Mouse (Mus musculus): ENCODE results near the gene Kcnmb4. TPM values are rescaled to one million over a fixed set of nuclear protein-coding genes. Genes with fewer than 3 reads are reported as not detected.

Kcnmb4 gene
- polyA plus RNA-seq, 1 experiment from 2014 or later = 24.5 TPM

DNA sequence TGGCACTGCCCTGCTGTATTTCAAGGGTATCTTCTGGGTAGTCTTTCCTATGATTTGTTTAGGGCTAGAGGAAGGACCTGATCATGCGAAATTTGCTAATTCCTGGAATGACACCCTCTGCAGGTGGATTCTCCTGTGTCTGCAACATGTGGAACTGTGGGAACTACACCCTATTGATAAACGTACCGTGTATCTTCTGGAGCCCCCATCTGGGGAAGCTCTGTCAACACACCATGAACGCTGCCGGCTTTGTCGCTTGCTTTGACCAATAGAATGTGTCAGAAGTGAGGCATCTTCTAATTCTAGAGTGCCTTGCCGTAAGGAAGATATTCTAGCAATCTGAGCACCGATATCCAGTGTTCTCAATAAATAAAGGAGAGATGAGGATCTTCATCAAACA lies 28.9 kb downstream of the Kcnmb4 start:
- H3K4me3 ChIP-seq (ENCODE audit: low read depth, low read length) = no peak overlapping the region
- no peak overlapping the region for H3K9ac ChIP-seq (ENCODE audit: low read length)
- no peaks in the 10 kb centered on the region for H3K9me3 ChIP-seq (ENCODE audit: control insufficient read depth, low read length)
- no peak for DNase-seq (ENCODE audit: low spot score)
- H3K27me3 ChIP-seq (ENCODE audit: control insufficient read depth, insufficient read depth, low read length) = no peaks in the 10 kb centered on the region
- H3K36me3 ChIP-seq (ENCODE audit: control insufficient read depth, insufficient read depth, low read length) = peaks cover 2% of the 10 kb centered on the region; the same call in 1 of the 2 replicates
- WGBS = 96% methylated on average over 8 of the region's 8 CpGs
- no peak overlapping the region for H3K4me2 ChIP-seq (ENCODE audit: low read depth, severe bottlenecking)
- no peak for ATAC-seq (ENCODE audit: insufficient number of reproducible peaks, low FRiP score, low TSS enrichment, low read depth)
- no peak overlapping the region for H3K27ac ChIP-seq (replicated peaks; ENCODE audit: low read depth, low read length)
- H3K4me1 ChIP-seq (ENCODE audit: control insufficient read depth, insufficient read depth, low read length) = no peaks in the 10 kb centered on the region

- 93% methylated on average over 10 of the region's 10 CpGs for WGBS
- no peak overlapping the region for H3K4me2 ChIP-seq (ENCODE audit: low read depth, severe bottlenecking)
These were observed 29.3 kb downstream of the Kcnmb4 start for GRCm38 (mm10) chr10:116444371-116444770.

GRCm38 (mm10) chr10:116440946-116441345 lies 32.7 kb downstream of the Kcnmb4 start:
- Histone ChIP-seq H3K4me3 (ENCODE audit: low read depth, low read length) (no peak overlapping the region), H3K4me2 (ENCODE audit: low read depth, severe bottlenecking) (no peak overlapping the region), H3K36me3 (ENCODE audit: control insufficient read depth, insufficient read depth, low read length) (peaks cover 4% of the 10 kb centered on the region; the same call in 1 of the 2 replicates), H3K4me1 (ENCODE audit: control insufficient read depth, insufficient read depth, low read length) (no peaks in the 10 kb centered on the region), H3K27me3 (ENCODE audit: control insufficient read depth, insufficient read depth, low read length) (no peaks in the 10 kb centered on the region), H3K27ac (replicated peaks; ENCODE audit: low read depth, low read length) (no peak overlapping the region), H3K9ac (ENCODE audit: low read length) (no peak overlapping the region), H3K9me3 (ENCODE audit: control insufficient read depth, low read length) (no peaks in the 10 kb centered on the region; the same call in 1 of the 2 replicates)
- WGBS = 93% methylated on average over 7 of the region's 7 CpGs
- no peak for ATAC-seq (ENCODE audit: insufficient number of reproducible peaks, low FRiP score, low TSS enrichment, low read depth)
- no peak for DNase-seq (ENCODE audit: low spot score)

More at GRCm38 (mm10) chr10:116444371-116444770, 29.3 kb downstream of the Kcnmb4 start:
- H3K27ac ChIP-seq (replicated peaks; ENCODE audit: low read depth, low read length) = no peak overlapping the region
- ATAC-seq (ENCODE audit: insufficient number of reproducible peaks, low FRiP score, low TSS enrichment, low read depth) = no peak
- H3K4me1 ChIP-seq (ENCODE audit: control insufficient read depth, insufficient read depth, low read length) = no peaks in the 10 kb centered on the region
- H3K4me3 ChIP-seq (ENCODE audit: low read depth, low read length) = no peak overlapping the region
- no peaks in the 10 kb centered on the region for H3K27me3 ChIP-seq (ENCODE audit: control insufficient read depth, insufficient read depth, low read length)
- H3K36me3 ChIP-seq (ENCODE audit: control insufficient read depth, insufficient read depth, low read length) = peaks cover 2% of the 10 kb centered on the region; the same call in 1 of the 2 replicates
- no peak overlapping the region for H3K9ac ChIP-seq (ENCODE audit: low read length)
- DNase-seq (ENCODE audit: low spot score) = no peak
- no peaks in the 10 kb centered on the region; the same call in 1 of the 2 replicates for H3K9me3 ChIP-seq (ENCODE audit: control insufficient read depth, low read length)

DNA sequence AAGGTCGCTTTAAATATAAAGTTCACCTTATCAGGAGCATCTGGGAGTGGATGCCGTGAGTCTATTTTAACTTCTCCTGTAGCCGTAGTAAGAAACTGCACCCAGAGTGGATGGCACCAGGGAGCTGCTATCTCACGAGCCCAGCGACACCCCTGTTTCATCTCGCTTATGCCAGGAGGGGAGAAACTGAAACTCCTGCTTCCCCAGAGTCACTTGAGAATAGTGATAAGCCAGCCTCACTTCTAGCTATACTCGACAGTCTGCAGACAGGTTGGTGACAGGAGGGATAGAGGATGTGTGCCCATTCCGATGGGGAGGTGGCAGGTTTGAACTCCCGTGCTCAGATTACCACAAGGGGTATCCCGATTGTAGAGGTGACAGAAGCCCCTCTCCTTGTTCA lies 33.6 kb downstream of the Kcnmb4 start:
- DNase-seq (ENCODE audit: low spot score) = no peak
- no peaks in the 10 kb centered on the region; the same call in 1 of the 2 replicates for H3K9me3 ChIP-seq (ENCODE audit: control insufficient read depth, low read length)
- no peak overlapping the region for H3K27ac ChIP-seq (replicated peaks; ENCODE audit: low read depth, low read length)
- no peak overlapping the region for H3K9ac ChIP-seq (ENCODE audit: low read length)
- no peaks in the 10 kb centered on the region for H3K4me1 ChIP-seq (ENCODE audit: control insufficient read depth, insufficient read depth, low read length)
- 94% methylated on average over 10 of the region's 10 CpGs for WGBS
- peaks cover 4% of the 10 kb centered on the region; the same call in 1 of the 2 replicates for H3K36me3 ChIP-seq (ENCODE audit: control insufficient read depth, insufficient read depth, low read length)
- no peaks in the 10 kb centered on the region for H3K27me3 ChIP-seq (ENCODE audit: control insufficient read depth, insufficient read depth, low read length)
- ATAC-seq (ENCODE audit: insufficient number of reproducible peaks, low FRiP score, low TSS enrichment, low read depth) = no peak
- no peak overlapping the region for H3K4me2 ChIP-seq (ENCODE audit: low read depth, severe bottlenecking)
- H3K4me3 ChIP-seq (ENCODE audit: low read depth, low read length) = no peak overlapping the region

DNA sequence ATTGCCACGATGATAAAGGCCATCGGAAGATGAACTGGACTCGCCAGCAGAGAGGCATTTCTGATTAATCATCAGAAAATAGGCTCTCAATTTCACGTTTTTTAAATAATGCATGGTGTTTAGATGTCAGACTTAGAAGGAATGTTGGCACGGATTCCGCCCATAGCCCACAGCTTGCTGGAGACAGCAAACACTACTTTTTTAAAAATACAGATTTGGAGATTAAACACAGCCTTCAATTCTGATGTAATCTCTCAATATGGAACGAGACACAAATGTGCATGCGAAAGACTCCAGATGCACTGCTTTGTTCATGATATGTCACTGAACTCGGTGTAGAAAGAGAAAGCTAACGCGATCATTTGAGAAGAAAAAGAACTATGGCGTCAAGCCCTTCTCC lies 38.2 kb downstream of the Kcnmb4 start:
- no peak overlapping the region for H3K9ac ChIP-seq (ENCODE audit: low read length)
- H3K27ac ChIP-seq (replicated peaks; ENCODE audit: low read depth, low read length) = no peak overlapping the region
- H3K4me2 ChIP-seq (ENCODE audit: low read depth, severe bottlenecking) = no peak overlapping the region
- DNase-seq (ENCODE audit: low spot score) (no peak), ATAC-seq (ENCODE audit: insufficient number of reproducible peaks, low FRiP score, low TSS enrichment, low read depth) (no peak)
- H3K27me3 ChIP-seq (ENCODE audit: control insufficient read depth, insufficient read depth, low read length) = no peaks in the 10 kb centered on the region
- H3K9me3 ChIP-seq (ENCODE audit: control insufficient read depth, low read length) = no peaks in the 10 kb centered on the region; the same call in 1 of the 2 replicates
- WGBS = 93% methylated on average over 12 of the region's 12 CpGs
- no peak overlapping the region for H3K4me3 ChIP-seq (ENCODE audit: low read depth, low read length)
- H3K4me1 ChIP-seq (ENCODE audit: control insufficient read depth, insufficient read depth, low read length) = 0 out of 2 replicates have a peak, but pooled peaks cover 4% of the 10 kb centered on the region
- H3K36me3 ChIP-seq (ENCODE audit: control insufficient read depth, insufficient read depth, low read length) = peaks cover 2% of the 10 kb centered on the region; the same call in 1 of the 2 replicates

- Histone ChIP-seq H3K9me3 (ENCODE audit: control insufficient read depth, low read length) (no peaks in the 10 kb centered on the region), H3K27ac (replicated peaks; ENCODE audit: low read depth, low read length) (no peak overlapping the region), H3K4me2 (ENCODE audit: low read depth, severe bottlenecking) (no peak overlapping the region), H3K4me3 (ENCODE audit: low read depth, low read length) (no peak overlapping the region), H3K27me3 (ENCODE audit: control insufficient read depth, insufficient read depth, low read length) (no peaks in the 10 kb centered on the region), H3K4me1 (ENCODE audit: control insufficient read depth, insufficient read depth, low read length) (0 out of 2 replicates have a peak, but pooled peaks cover 4% of the 10 kb centered on the region), H3K36me3 (ENCODE audit: control insufficient read depth, insufficient read depth, low read length) (no peaks in the 10 kb centered on the region), H3K9ac (ENCODE audit: low read length) (no peak overlapping the region)
- ATAC-seq (ENCODE audit: insufficient number of reproducible peaks, low FRiP score, low TSS enrichment, low read depth) (no peak), DNase-seq (ENCODE audit: low spot score) (no peak)
- 93% methylated on average over 7 of the region's 7 CpGs for WGBS
These were observed 41.3 kb downstream of the Kcnmb4 start for GRCm38 (mm10) chr10:116432421-116432820.

- Histone ChIP-seq H3K27me3 (ENCODE audit: control insufficient read depth, insufficient read depth, low read length) (no peaks in the 10 kb centered on the region), H3K4me2 (ENCODE audit: low read depth, severe bottlenecking) (no peak overlapping the region), H3K4me1 (ENCODE audit: control insufficient read depth, insufficient read depth, low read length) (0 out of 2 replicates have a peak, but pooled peaks cover 4% of the 10 kb centered on the region), H3K9ac (ENCODE audit: low read length) (no peak overlapping the region), H3K4me3 (ENCODE audit: low read depth, low read length) (no peak overlapping the region), H3K36me3 (ENCODE audit: control insufficient read depth, insufficient read depth, low read length) (no peaks in the 10 kb centered on the region), H3K27ac (replicated peaks; ENCODE audit: low read depth, low read length) (no peak overlapping the region), H3K9me3 (ENCODE audit: control insufficient read depth, low read length) (no peaks in the 10 kb centered on the region)
- DNase-seq (ENCODE audit: low spot score) = no peak
- ATAC-seq (ENCODE audit: insufficient number of reproducible peaks, low FRiP score, low TSS enrichment, low read depth) = no peak
- WGBS = 92% methylated on average over 26 of the region's 26 CpGs
These were observed 45.5 kb downstream of the Kcnmb4 start for GRCm38 (mm10) chr10:116428026-116428780.

DNA sequence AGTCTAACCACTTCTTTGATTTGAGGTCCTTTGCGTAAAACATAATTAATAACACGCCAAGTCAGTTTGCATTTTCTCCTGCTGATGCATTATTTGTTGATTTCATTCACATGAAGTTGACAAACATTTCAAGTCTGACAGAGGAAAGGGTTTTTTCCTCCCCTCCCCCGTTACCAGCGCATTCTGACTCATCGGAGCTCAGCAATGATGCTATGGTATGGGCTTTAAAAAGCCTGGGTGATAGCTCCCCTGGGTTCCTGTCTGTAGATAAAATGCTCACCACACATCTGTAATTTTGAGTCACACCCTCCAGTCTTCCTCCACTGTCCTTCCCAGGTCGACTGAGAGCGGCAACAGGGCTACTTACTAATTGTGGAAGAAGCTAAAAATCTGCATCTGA lies 47.5 kb downstream of the Kcnmb4 start:
- Histone ChIP-seq H3K27ac (replicated peaks; ENCODE audit: low read depth, low read length) (no peak overlapping the region), H3K4me3 (ENCODE audit: low read depth, low read length) (no peak overlapping the region), H3K27me3 (ENCODE audit: control insufficient read depth, insufficient read depth, low read length) (no peaks in the 10 kb centered on the region), H3K36me3 (ENCODE audit: control insufficient read depth, insufficient read depth, low read length) (no peaks in the 10 kb centered on the region), H3K4me1 (ENCODE audit: control insufficient read depth, insufficient read depth, low read length) (0 out of 2 replicates have a peak, but pooled peaks cover 4% of the 10 kb centered on the region), H3K9ac (ENCODE audit: low read length) (no peak overlapping the region), H3K9me3 (ENCODE audit: control insufficient read depth, low read length) (no peaks in the 10 kb centered on the region), H3K4me2 (ENCODE audit: low read depth, severe bottlenecking) (no peak overlapping the region)
- DNase-seq (ENCODE audit: low spot score) (no peak), ATAC-seq (ENCODE audit: insufficient number of reproducible peaks, low FRiP score, low TSS enrichment, low read depth) (no peak)
- WGBS = 89% methylated on average over 7 of the region's 7 CpGs

Measured in limb, embryonic 11.5 days (tissue).